Mouse (Mus musculus): ENCODE measurements at regions not wholly inside any gene's neighbourhood (a gene's known extent, or its start where the extent isn't known, plus 50 kb on each side); places are given as distances from the start of the nearest gene placed in this dataset.

DNA sequence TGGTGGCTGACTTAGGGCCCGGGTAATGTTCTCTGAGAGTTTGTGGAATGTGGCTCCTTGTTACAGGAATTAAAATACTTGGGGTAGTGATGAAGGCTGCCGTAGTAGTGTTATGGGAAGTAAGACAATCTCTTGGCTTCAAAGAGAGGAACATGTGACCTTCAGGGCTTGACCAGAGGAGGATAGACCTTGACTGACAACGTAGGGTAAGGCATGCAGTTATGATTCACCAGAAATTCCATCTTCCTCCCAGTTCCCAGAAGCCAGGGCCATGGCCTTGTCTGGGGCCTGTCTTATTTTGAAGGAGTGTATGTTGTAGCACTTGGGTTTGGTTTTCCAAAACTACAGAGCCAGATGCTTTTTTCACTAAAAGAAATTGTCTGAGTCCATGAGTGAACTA lies 1370.1 kb upstream of the A1bg start:
- TF ChIP-seq ZKSCAN1 (IDR thresholded peaks at IDR 0.05; ENCODE audit: borderline replicate concordance, low read depth, low read length) (no peak), RAD21 (IDR thresholded peaks at IDR 0.05; ENCODE audit: low read depth, low read length) (no peak), TCF12 (IDR thresholded peaks at IDR 0.05; ENCODE audit: low read depth, low read length) (no peak), POLR2A (IDR thresholded peaks at IDR 0.05; ENCODE audit: low read depth, low read length) (no peak), GABPA (IDR thresholded peaks at IDR 0.05; ENCODE audit: insufficient replicate concordance, low read depth, low read length) (no peak), RCOR1 (conservative IDR thresholded peaks at IDR 0.05; ENCODE audit: low read depth, low read length) (no peak), CTCF (conservative IDR thresholded peaks at IDR 0.05 in 1 of 2, IDR thresholded peaks at IDR 0.05 in 1 of 2; ENCODE audit: low read depth in 2 of 2, low read length in 2 of 2) (no peak), EP300 (IDR thresholded peaks at IDR 0.05; ENCODE audit: low read length) (no peak), KAT2A (IDR thresholded peaks at IDR 0.05; ENCODE audit: insufficient replicate concordance, low read length) (no peak), HCFC1 (IDR thresholded peaks at IDR 0.05; ENCODE audit: low read depth, low read length) (no peak)
